Mouse (Mus musculus): ENCODE data around the gene Ccdc34. TPM values are rescaled to one million over a fixed set of nuclear protein-coding genes. Genes with fewer than 3 reads are reported as not detected.

Gene Ccdc34
- polyA plus RNA-seq, 1 experiment from 2014 or later = 53.8 TPM

DNA sequence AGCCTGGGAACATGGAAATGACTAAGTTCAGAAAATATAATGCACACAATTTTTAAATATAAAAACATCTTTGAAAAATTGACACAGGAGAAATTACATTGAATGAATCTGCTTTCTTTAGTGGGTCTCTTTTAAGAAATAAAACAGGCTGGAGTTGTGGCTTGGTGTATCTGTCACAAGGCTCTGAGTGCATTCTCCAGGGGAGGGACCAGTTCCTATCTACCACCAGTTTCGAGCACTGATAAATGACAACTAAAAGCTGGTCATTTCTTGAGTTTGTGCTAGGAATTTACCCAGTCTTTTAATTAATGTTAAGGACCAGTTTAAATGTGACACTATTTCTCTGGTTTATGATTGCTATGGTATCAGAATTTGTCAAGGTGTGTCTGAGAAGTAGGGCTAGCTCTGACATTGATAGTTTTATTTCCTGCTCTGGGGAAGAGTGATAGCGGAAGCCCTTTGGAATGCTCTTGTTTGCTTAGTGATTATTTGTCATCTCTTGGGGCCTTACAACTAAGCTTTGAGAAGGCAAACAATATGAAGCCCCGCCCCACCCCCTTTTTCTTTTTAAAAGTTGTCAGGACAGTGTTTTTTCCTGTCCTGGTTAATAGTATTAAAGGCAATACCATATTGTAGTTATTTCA lies 11.9 kb upstream of the Ccdc34 start:
- Histone ChIP-seq H3K4me2 (replicated peaks; ENCODE audit: low read depth, low read length) (no peak overlapping the region), H3K36me3 (ENCODE audit: control insufficient read depth, insufficient read depth, low read length) (peaks cover 29% of the 10 kb centered on the region), H3K4me3 (ENCODE audit: low read depth, low read length) (no peak overlapping the region), H3K27me3 (ENCODE audit: control insufficient read depth, insufficient read depth, low read length) (no peaks in the 10 kb centered on the region), H3K9me3 (ENCODE audit: control insufficient read depth, low read depth, low read length) (no peaks in the 10 kb centered on the region), H3K4me1 (ENCODE audit: control insufficient read depth, insufficient read depth, low read length) (no peaks in the 10 kb centered on the region), H3K9ac (replicated peaks; ENCODE audit: low read depth, low read length) (no peak overlapping the region), H3K27ac (ENCODE audit: low read length) (no peak overlapping the region)
- 66% methylated on average over 3 of the region's 3 CpGs for WGBS
- 0 out of 2 replicates have a peak, but pooled peaks have one; percentile 60 for ATAC-seq (ENCODE audit: insufficient number of reproducible peaks, insufficient read depth, low FRiP score, low read depth)

- 83% methylated on average over 10 of the region's 10 CpGs for WGBS
- H3K4me1 ChIP-seq (ENCODE audit: control insufficient read depth, insufficient read depth, low read length) = no peaks in the 10 kb centered on the region
- no peak overlapping the region for H3K9ac ChIP-seq (replicated peaks; ENCODE audit: low read depth, low read length)
- H3K4me3 ChIP-seq (ENCODE audit: low read depth, low read length) = no peak overlapping the region
- peaks cover 45% of the 10 kb centered on the region for H3K36me3 ChIP-seq (ENCODE audit: control insufficient read depth, insufficient read depth, low read length)
- ATAC-seq (ENCODE audit: insufficient number of reproducible peaks, insufficient read depth, low FRiP score, low read depth) = peak; percentile 60; the same call in 1 of the 2 replicates
- no peak overlapping the region for H3K4me2 ChIP-seq (replicated peaks; ENCODE audit: low read depth, low read length)
- no peaks in the 10 kb centered on the region for H3K27me3 ChIP-seq (ENCODE audit: control insufficient read depth, insufficient read depth, low read length)
- no peak overlapping the region for H3K27ac ChIP-seq (ENCODE audit: low read length)
- H3K9me3 ChIP-seq (ENCODE audit: control insufficient read depth, low read depth, low read length) = no peaks in the 10 kb centered on the region
Observed at GRCm38 (mm10) chr2:110007423-110008267, 10.0 kb upstream of the Ccdc34 start.

- no peak overlapping the region for H3K27ac ChIP-seq (ENCODE audit: low read length)
- no peaks in the 10 kb centered on the region for H3K27me3 ChIP-seq (ENCODE audit: control insufficient read depth, insufficient read depth, low read length)
- ATAC-seq (ENCODE audit: insufficient number of reproducible peaks, insufficient read depth, low FRiP score, low read depth) = no peak
- no peaks in the 10 kb centered on the region for H3K9me3 ChIP-seq (ENCODE audit: control insufficient read depth, low read depth, low read length)
- no peak overlapping the region for H3K4me3 ChIP-seq (ENCODE audit: low read depth, low read length)
- H3K4me2 ChIP-seq (replicated peaks; ENCODE audit: low read depth, low read length) = no peak overlapping the region
- no peaks in the 10 kb centered on the region for H3K4me1 ChIP-seq (ENCODE audit: control insufficient read depth, insufficient read depth, low read length)
- H3K9ac ChIP-seq (replicated peaks; ENCODE audit: low read depth, low read length) = no peak overlapping the region
- peaks cover 45% of the 10 kb centered on the region for H3K36me3 ChIP-seq (ENCODE audit: control insufficient read depth, insufficient read depth, low read length)
Observed at GRCm38 (mm10) chr2:110009449-110009848, 8.2 kb upstream of the Ccdc34 start.

DNA sequence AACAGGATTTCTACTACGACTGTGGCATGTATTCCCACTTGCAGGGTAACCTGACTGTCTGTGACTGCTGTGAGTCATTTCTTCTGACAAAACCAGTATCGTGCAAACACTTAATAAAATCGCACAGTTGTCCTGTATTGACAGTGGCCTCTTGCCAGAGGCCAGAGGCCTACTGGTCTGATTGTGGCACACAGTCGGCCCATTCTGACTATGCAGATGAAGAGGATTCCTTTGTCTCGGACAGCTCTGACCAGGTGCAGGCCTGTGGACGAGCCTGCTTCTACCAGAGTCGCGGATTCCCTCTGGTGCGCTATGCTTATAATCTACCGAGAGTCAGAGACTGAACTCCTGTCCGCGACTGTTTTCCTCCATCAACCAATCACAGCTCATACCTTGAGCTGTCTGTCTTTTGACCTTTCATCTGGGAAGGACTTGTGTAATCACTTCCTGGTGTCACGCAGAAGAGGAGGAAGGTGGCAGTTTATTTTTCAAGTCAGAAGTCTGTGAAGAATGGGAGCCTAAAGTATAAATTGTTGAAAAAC lies 5.4 kb upstream of the Ccdc34 start:
- no peaks in the 10 kb centered on the region for H3K4me1 ChIP-seq (ENCODE audit: control insufficient read depth, insufficient read depth, low read length)
- peaks cover 34% of the 10 kb centered on the region for H3K36me3 ChIP-seq (ENCODE audit: control insufficient read depth, insufficient read depth, low read length)
- no peak overlapping the region for H3K27ac ChIP-seq (ENCODE audit: low read length)
- no peak overlapping the region for H3K4me3 ChIP-seq (ENCODE audit: low read depth, low read length)
- no peaks in the 10 kb centered on the region for H3K9me3 ChIP-seq (ENCODE audit: control insufficient read depth, low read depth, low read length)
- no peak overlapping the region for H3K4me2 ChIP-seq (replicated peaks; ENCODE audit: low read depth, low read length)
- H3K27me3 ChIP-seq (ENCODE audit: control insufficient read depth, insufficient read depth, low read length) = no peaks in the 10 kb centered on the region
- H3K9ac ChIP-seq (replicated peaks; ENCODE audit: low read depth, low read length) = no peak overlapping the region
- no peak for ATAC-seq (ENCODE audit: insufficient number of reproducible peaks, insufficient read depth, low FRiP score, low read depth)
- WGBS = 88% methylated on average over 13 of the region's 13 CpGs

GRCm38 (mm10) chr2:110017087-110017486 lies 530 bp upstream of the Ccdc34 start:
- 46% methylated on average over 7 of the region's 7 CpGs for WGBS
- H3K9me3 ChIP-seq (ENCODE audit: control insufficient read depth, low read depth, low read length) = no peaks in the 10 kb centered on the region
- peak overlapping the region; percentile 61 for H3K4me3 ChIP-seq (ENCODE audit: low read depth, low read length)
- no peak for ATAC-seq (ENCODE audit: insufficient number of reproducible peaks, insufficient read depth, low FRiP score, low read depth)
- H3K9ac ChIP-seq (replicated peaks; ENCODE audit: low read depth, low read length) = peak overlapping the region; percentile 75; the same call in 1 of the 2 replicates
- H3K4me1 ChIP-seq (ENCODE audit: control insufficient read depth, insufficient read depth, low read length) = peaks cover 14% of the 10 kb centered on the region; the same call in 1 of the 2 replicates
- no peak overlapping the region for H3K27ac ChIP-seq (ENCODE audit: low read length)
- H3K36me3 ChIP-seq (ENCODE audit: control insufficient read depth, insufficient read depth, low read length) = peaks cover 7% of the 10 kb centered on the region
- peak overlapping the region; percentile 54 for H3K4me2 ChIP-seq (replicated peaks; ENCODE audit: low read depth, low read length)
- H3K27me3 ChIP-seq (ENCODE audit: control insufficient read depth, insufficient read depth, low read length) = no peaks in the 10 kb centered on the region

DNA sequence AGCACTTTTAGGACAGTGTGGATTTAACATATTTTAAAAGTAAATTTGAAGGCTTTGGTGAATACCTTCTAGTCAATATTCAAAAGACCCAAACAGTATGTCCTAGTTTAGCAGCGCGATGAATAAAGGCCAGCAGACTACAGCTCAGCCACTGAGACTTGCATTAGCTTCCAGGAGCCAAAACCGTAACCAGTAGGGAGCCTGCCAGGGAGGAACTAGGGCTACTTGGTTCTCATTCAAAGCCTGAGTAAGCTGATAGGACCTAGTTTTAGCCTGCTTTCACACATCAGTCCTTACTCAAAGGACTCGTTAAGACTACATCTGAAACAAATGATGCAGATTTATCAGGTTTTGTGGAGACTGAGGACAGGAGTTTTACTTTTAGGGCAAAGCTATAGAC lies 2.0 kb downstream of the Ccdc34 start:
- ATAC-seq (ENCODE audit: insufficient number of reproducible peaks, insufficient read depth, low FRiP score, low read depth) = no peak
- no peak overlapping the region for H3K27ac ChIP-seq (ENCODE audit: low read length)
- H3K4me1 ChIP-seq (ENCODE audit: control insufficient read depth, insufficient read depth, low read length) = peaks cover 14% of the 10 kb centered on the region; the same call in 1 of the 2 replicates
- peaks cover 5% of the 10 kb centered on the region; the same call in 1 of the 2 replicates for H3K36me3 ChIP-seq (ENCODE audit: control insufficient read depth, insufficient read depth, low read length)
- WGBS = 80% methylated on average over 4 of the region's 4 CpGs
- no peak overlapping the region for H3K4me3 ChIP-seq (ENCODE audit: low read depth, low read length)
- peak overlapping the region; percentile 11; the same call in 1 of the 2 replicates for H3K4me2 ChIP-seq (replicated peaks; ENCODE audit: low read depth, low read length)
- H3K9me3 ChIP-seq (ENCODE audit: control insufficient read depth, low read depth, low read length) = no peaks in the 10 kb centered on the region
- no peaks in the 10 kb centered on the region for H3K27me3 ChIP-seq (ENCODE audit: control insufficient read depth, insufficient read depth, low read length)
- no peak overlapping the region for H3K9ac ChIP-seq (replicated peaks; ENCODE audit: low read depth, low read length)

- no peak overlapping the region for H3K4me2 ChIP-seq (replicated peaks; ENCODE audit: low read depth, low read length)
- H3K4me3 ChIP-seq (ENCODE audit: low read depth, low read length) = no peak overlapping the region
- H3K9me3 ChIP-seq (ENCODE audit: control insufficient read depth, low read depth, low read length) = no peaks in the 10 kb centered on the region
- H3K36me3 ChIP-seq (ENCODE audit: control insufficient read depth, insufficient read depth, low read length) = peaks cover 5% of the 10 kb centered on the region; the same call in 1 of the 2 replicates
- no peak overlapping the region for H3K9ac ChIP-seq (replicated peaks; ENCODE audit: low read depth, low read length)
- no peaks in the 10 kb centered on the region for H3K27me3 ChIP-seq (ENCODE audit: control insufficient read depth, insufficient read depth, low read length)
- no peak overlapping the region for H3K27ac ChIP-seq (ENCODE audit: low read length)
- 92% methylated on average over 1 of the region's 1 CpGs for WGBS
- peaks cover 14% of the 10 kb centered on the region; the same call in 1 of the 2 replicates for H3K4me1 ChIP-seq (ENCODE audit: control insufficient read depth, insufficient read depth, low read length)
- no peak for ATAC-seq (ENCODE audit: insufficient number of reproducible peaks, insufficient read depth, low FRiP score, low read depth)
Observed at GRCm38 (mm10) chr2:110020430-110020829, 2.8 kb downstream of the Ccdc34 start.

DNA sequence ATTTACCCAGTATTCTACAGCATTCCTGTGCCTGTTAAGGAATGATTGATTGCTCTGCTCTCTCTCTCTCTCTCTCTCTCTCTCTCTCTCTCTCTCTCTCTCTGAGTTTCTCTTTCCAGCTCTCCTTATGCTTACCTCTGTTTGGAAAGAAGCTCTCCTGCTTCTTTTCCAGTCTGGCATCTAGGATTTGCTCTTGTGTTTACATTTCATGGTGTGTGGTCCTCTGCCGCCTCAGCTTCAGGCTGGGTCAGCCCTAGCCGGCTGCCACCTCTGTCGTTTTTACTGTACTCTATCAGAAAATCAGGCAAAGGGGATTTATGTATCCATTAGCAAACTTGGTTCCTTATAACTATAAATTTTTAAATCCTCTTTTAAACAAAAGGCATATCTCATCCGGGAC lies 18.6 kb downstream of the Ccdc34 start:
- H3K36me3 ChIP-seq (ENCODE audit: control insufficient read depth, insufficient read depth, low read length) = peaks cover 16% of the 10 kb centered on the region
- H3K27me3 ChIP-seq (ENCODE audit: control insufficient read depth, insufficient read depth, low read length) = no peaks in the 10 kb centered on the region
- H3K4me3 ChIP-seq (ENCODE audit: low read depth, low read length) = no peak overlapping the region
- ATAC-seq (ENCODE audit: insufficient number of reproducible peaks, insufficient read depth, low FRiP score, low read depth) = peak; percentile 85; the same call in 1 of the 2 replicates
- H3K9me3 ChIP-seq (ENCODE audit: control insufficient read depth, low read depth, low read length) = no peaks in the 10 kb centered on the region
- 0 out of 2 replicates have a peak overlapping the region, but pooled peaks have one; percentile 16 for H3K4me2 ChIP-seq (replicated peaks; ENCODE audit: low read depth, low read length)
- 11% methylated on average over 4 of the region's 4 CpGs for WGBS
- H3K4me1 ChIP-seq (ENCODE audit: control insufficient read depth, insufficient read depth, low read length) = 0 out of 2 replicates have a peak, but pooled peaks cover 3% of the 10 kb centered on the region
- H3K27ac ChIP-seq (ENCODE audit: low read length) = peak overlapping the region; percentile 61; the same call in 1 of the 2 replicates
- no peak overlapping the region for H3K9ac ChIP-seq (replicated peaks; ENCODE audit: low read depth, low read length)
